Mouse (Mus musculus): ENCODE results near the gene Rap2c. TPM values are rescaled to one million over a fixed set of nuclear protein-coding genes. Genes with fewer than 3 reads are reported as not detected.

Gene Rap2c
- polyA plus RNA-seq, 1 experiment from 2014 or later = 18.0 TPM

Other genes starting within 250 kb of the Rap2c start
- gene Stk26, start 177.0 kb downstream of the Rap2c start, polyA plus RNA-seq (2015; fragmentation: Nextera tagmentation; extraction: Ambion mirVana) = 6.1 and 6.5 TPM in 2 replicates
- not detected in 2 replicates for gene Frmd7, start 75.3 kb downstream of the Rap2c start, polyA plus RNA-seq (2015; fragmentation: Nextera tagmentation; extraction: Ambion mirVana)
- 7.6 and 9.3 TPM in 2 replicates for gene Mbnl3, start 188.5 kb upstream of the Rap2c start, polyA plus RNA-seq (2015; fragmentation: Nextera tagmentation; extraction: Ambion mirVana)